Mouse (Mus musculus): ENCODE measurements around the gene Gnb3. TPM values are rescaled to one million over a fixed set of nuclear protein-coding genes. Genes with fewer than 3 reads are reported as not detected.

Gene Gnb3
- polyA plus RNA-seq, 1 experiment from 2014 or later: 1.3 TPM

DNA sequence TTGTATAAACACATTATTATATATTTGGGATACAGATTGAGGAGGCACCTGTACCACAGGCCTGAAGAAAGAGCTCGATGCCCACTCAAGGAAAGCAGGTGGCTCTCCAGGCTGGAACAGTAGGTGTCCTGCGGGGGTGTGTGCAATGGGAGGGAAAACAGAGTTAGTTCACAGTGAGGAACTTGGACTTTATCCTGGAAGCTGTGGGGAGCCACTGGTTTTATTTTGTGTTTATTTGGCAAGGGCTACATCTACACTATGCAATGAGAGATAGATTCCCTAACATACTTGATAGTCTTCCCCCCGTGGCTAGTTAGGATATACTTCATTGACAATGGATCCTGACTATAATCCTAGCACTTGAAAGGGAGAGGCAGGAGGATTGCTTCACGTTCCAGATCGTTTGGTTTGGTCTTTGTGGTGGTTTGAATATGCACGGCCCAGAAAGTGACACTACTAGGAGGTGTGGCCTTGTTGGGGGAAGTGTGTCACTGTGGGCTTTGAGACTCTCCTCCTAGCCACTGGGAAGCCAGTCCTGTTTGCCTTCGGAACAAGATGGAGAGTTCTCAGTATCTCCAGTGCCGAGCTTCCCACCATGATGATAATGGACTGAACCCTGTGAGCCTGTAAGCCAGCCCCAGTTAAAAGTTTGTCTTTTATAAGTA is 53.2 kb downstream of the Gnb3 start:
- no peaks in the 10 kb centered on the region for H3K27me3 ChIP-seq
- WGBS: 51% methylated on average over 8 of the region's 8 CpGs

More for the DNA sequence above, 53.2 kb downstream of the Gnb3 start:
- Histone ChIP-seq H3K9me3 (no peaks in the 10 kb centered on the region), H3K27ac (no peak overlapping the region), H3K4me2 (replicated peaks) (no peak overlapping the region), H3K4me3 (no peak overlapping the region), H3K9ac (no peak overlapping the region), H3K36me3 (no peaks in the 10 kb centered on the region), H3K4me1 (peaks cover 5% of the 10 kb centered on the region)
- ATAC-seq (ENCODE audit: low FRiP score, low read depth): no peak

Other genes with a start within 250 kb of the Gnb3 start
- gene C1s2, start 204.2 kb downstream of the Gnb3 start, polyA plus RNA-seq (2015; fragmentation: Nextera tagmentation; extraction: Ambion mirVana): 0.24 TPM in 1 of 2 replicates, not detected in the other
- gene Lpcat3, start 177.2 kb downstream of the Gnb3 start, polyA plus RNA-seq (2015; fragmentation: Nextera tagmentation; extraction: Ambion mirVana): 56.4 and 57.0 TPM in 2 replicates
- gene Emg1, start 128.1 kb downstream of the Gnb3 start, polyA plus RNA-seq (2015; fragmentation: Nextera tagmentation; extraction: Ambion mirVana): 190 and 201 TPM in 2 replicates
- gene Phb2, start 127.9 kb downstream of the Gnb3 start, polyA plus RNA-seq (2015; fragmentation: Nextera tagmentation; extraction: Ambion mirVana): 324 and 325 TPM in 2 replicates
- gene Ptpn6, start 101.6 kb downstream of the Gnb3 start, polyA plus RNA-seq (2015; fragmentation: Nextera tagmentation; extraction: Ambion mirVana): 9.0 and 10.9 TPM in 2 replicates
- gene Grcc10, start 98.9 kb downstream of the Gnb3 start, polyA plus RNA-seq (2015; fragmentation: Nextera tagmentation; extraction: Ambion mirVana): 480 and 513 TPM in 2 replicates
- 0.11 TPM in 1 of 2 replicates, not detected in the other for gene Gm45234, start 84.3 kb downstream of the Gnb3 start, polyA plus RNA-seq (2015; fragmentation: Nextera tagmentation; extraction: Ambion mirVana)
- 19.6 and 20.0 TPM in 2 replicates for gene Atn1, start 83.8 kb downstream of the Gnb3 start, polyA plus RNA-seq (2015; fragmentation: Nextera tagmentation; extraction: Ambion mirVana)
- gene Eno2, start 70.6 kb downstream of the Gnb3 start, polyA plus RNA-seq (2015; fragmentation: Nextera tagmentation; extraction: Ambion mirVana): 7.2 and 7.7 TPM in 2 replicates
- 0.59 and 0.86 TPM in 2 replicates for gene Lrrc23, start 60.5 kb downstream of the Gnb3 start, polyA plus RNA-seq (2015; fragmentation: Nextera tagmentation; extraction: Ambion mirVana)
- 10.4 and 12.3 TPM in 2 replicates for gene Spsb2, start 31.6 kb downstream of the Gnb3 start, polyA plus RNA-seq (2015; fragmentation: Nextera tagmentation; extraction: Ambion mirVana)
- gene Tpi1, start 26.0 kb downstream of the Gnb3 start, polyA plus RNA-seq (2015; fragmentation: Nextera tagmentation; extraction: Ambion mirVana): 782 and 803 TPM in 2 replicates
- 165 and 177 TPM in 2 replicates for gene Usp5, start 10.8 kb downstream of the Gnb3 start, polyA plus RNA-seq (2015; fragmentation: Nextera tagmentation; extraction: Ambion mirVana)
- gene Cdca3, start 10.7 kb downstream of the Gnb3 start, polyA plus RNA-seq (2015; fragmentation: Nextera tagmentation; extraction: Ambion mirVana): 166 and 172 TPM in 2 replicates
- gene P3h3, start 17.5 kb upstream of the Gnb3 start, polyA plus RNA-seq (2015; fragmentation: Nextera tagmentation; extraction: Ambion mirVana): 60.4 and 61.2 TPM in 2 replicates
- gene Gpr162, start 23.7 kb upstream of the Gnb3 start, polyA plus RNA-seq (2015; fragmentation: Nextera tagmentation; extraction: Ambion mirVana): 2.9 and 3.5 TPM in 2 replicates
- gene Cd4, start 47.9 kb upstream of the Gnb3 start, polyA plus RNA-seq (2015; fragmentation: Nextera tagmentation; extraction: Ambion mirVana): 0.04 and 0.15 TPM in 2 replicates
- gene Lag3, start 71.4 kb upstream of the Gnb3 start, polyA plus RNA-seq (2015; fragmentation: Nextera tagmentation; extraction: Ambion mirVana): 1.7 and 3.1 TPM in 2 replicates
- 303 and 321 TPM in 2 replicates for gene Ptms, start 79.8 kb upstream of the Gnb3 start, polyA plus RNA-seq (2015; fragmentation: Nextera tagmentation; extraction: Ambion mirVana)
- gene Mlf2, start 91.1 kb upstream of the Gnb3 start, polyA plus RNA-seq (2015; fragmentation: Nextera tagmentation; extraction: Ambion mirVana): 354 and 355 TPM in 2 replicates
- 128 and 133 TPM in 2 replicates for gene Cops7a, start 125.3 kb upstream of the Gnb3 start, polyA plus RNA-seq (2015; fragmentation: Nextera tagmentation; extraction: Ambion mirVana)
- 15.7 and 19.0 TPM in 2 replicates for gene Pianp, start 156.4 kb upstream of the Gnb3 start, polyA plus RNA-seq (2015; fragmentation: Nextera tagmentation; extraction: Ambion mirVana)
- gene Zfp384, start 168.9 kb upstream of the Gnb3 start, polyA plus RNA-seq (2015; fragmentation: Nextera tagmentation; extraction: Ambion mirVana): 20.6 and 21.2 TPM in 2 replicates
- 183 and 190 TPM in 2 replicates for gene Ing4, start 199.5 kb upstream of the Gnb3 start, polyA plus RNA-seq (2015; fragmentation: Nextera tagmentation; extraction: Ambion mirVana)
- 16.5 and 19.2 TPM in 2 replicates for gene Acrbp, start 209.4 kb upstream of the Gnb3 start, polyA plus RNA-seq (2015; fragmentation: Nextera tagmentation; extraction: Ambion mirVana)
- gene Lpar5, start 227.6 kb upstream of the Gnb3 start, polyA plus RNA-seq (2015; fragmentation: Nextera tagmentation; extraction: Ambion mirVana): 0.45 and 0.80 TPM in 2 replicates

All from limb, embryonic 13.5 days (tissue).